Mouse (Mus musculus): Measurements from ENCODE around the gene Dnm1.

GRCm38 (mm10) chr2:32287334-32287840 is 65.8 kb downstream of the Dnm1 start, which contains the start of gene Golga2:
- no peak for TF ChIP-seq CTCF (conservative IDR thresholded peaks at IDR 0.05; ENCODE audit: low read length)
- no peak for TF ChIP-seq POU5F1 (IDR thresholded peaks at IDR 0.05; ENCODE audit: borderline replicate concordance, low read length)
- no peak for TF ChIP-seq NANOG (IDR thresholded peaks at IDR 0.05; ENCODE audit: borderline replicate concordance, low read length)
